Mouse (Mus musculus) skeletal muscle tissue, adult 2 months (tissue): ENCODE results near the gene Lrrn2.
A peak's percentile ranks its signal among the peaks of the same experiment; 100 is the strongest.
"Not testable (repeated sequence)": the region's sequence is repeated elsewhere in the genome, so short reads cannot be mapped to it uniquely, and the experiment has no call there.

ENCODE experiments used
- DNase-seq: peaks from one replicate; pipeline ENCODE4 v3.0.0-alpha.2; 2012; ENCODE audit warnings: low read depth, low spot score

Lrrn2 gene

GRCm38 (mm10) chr1:132928907-132929250 lies 48.8 kb downstream of the Lrrn2 start:
- no peak for DNase-seq

DNA sequence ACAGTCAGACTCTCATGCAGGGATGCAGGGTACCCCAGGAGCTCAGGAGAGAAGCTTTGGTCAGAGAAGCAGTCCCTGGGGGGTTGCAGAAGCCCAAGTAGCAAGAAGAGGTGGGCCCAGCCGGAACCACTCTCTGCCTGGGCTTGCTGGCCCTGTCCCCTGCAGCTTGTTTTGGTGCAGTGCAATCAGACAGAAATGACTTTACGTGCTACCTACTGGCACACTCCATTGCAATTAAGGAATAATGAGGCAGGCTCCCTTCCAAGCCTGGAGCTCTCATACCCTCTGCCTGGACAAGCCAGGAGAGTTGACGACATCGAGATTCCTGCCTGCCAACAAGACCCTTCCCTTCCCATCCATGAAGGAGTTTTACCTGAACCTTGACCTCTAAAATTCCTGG lies 50.2 kb downstream of the Lrrn2 start:
- no peak for DNase-seq

DNA sequence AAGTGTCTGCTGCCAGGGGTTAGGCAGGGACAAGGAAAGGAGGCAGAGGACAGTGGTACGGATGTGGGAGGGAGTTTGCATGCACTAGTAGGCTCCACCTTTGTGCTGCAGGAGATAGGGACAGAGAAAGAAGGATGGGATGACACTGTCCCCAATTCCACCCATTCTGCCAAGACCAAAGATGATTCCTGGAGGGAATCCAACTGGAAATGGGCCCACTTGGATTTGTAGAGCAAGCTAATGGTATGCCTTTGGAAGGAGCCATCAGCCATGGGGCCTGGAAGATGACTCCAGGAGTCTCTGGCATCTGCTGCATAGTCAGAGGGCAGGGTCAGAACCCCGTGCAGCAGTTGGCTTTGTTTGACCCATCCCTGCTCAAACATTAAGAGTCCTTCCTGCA lies 52.3 kb downstream of the Lrrn2 start:
- DNase-seq = no peak

DNA sequence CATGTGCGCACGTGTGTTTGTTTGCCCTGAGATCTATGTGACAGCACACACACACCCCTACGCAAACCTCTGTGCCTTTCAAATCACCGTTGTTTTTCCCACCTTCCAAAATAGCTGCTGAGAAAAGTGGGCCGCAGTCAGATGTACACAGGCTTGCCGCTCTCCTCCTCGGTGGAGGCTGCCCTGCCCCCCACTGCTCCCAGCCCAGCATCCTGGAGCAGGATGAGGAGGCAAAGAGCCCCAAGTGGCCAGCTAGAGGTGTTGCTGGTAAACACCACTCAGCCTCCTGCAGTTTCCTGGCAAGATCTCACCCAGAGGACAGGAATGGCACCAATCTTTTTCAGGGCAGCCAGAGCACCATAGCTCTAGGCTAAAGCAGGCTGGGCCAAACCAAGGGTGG lies 54.8 kb downstream of the Lrrn2 start:
- no peak for DNase-seq

- DNase-seq = peak; percentile 11
Measured at GRCm38 (mm10) chr1:132937296-132938030, 57.4 kb downstream of the Lrrn2 start.

DNA sequence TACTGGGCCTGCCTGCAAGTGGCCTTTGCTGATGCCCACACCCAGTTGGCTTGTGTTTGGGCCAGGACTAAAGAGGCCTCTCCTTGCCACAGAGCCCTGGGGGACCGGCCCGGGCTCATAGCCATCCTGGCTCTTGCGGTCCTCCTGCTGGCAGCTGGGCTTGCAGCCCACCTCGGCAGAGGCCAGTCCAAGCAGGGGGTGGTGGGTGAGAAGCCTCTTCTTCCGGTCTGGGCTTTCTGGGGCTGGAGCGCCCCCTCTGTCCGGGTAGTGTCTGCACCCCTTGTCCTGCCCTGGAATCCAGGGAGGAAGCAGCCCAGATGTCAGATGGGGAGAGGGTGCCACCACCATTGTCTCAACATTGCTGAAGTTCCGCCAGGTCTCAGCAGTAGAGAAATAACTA lies 58.9 kb downstream of the Lrrn2 start:
- no peak for DNase-seq

- DNase-seq = peak; percentile 23
Measured at GRCm38 (mm10) chr1:132945826-132946225, 65.8 kb downstream of the Lrrn2 start.

DNA sequence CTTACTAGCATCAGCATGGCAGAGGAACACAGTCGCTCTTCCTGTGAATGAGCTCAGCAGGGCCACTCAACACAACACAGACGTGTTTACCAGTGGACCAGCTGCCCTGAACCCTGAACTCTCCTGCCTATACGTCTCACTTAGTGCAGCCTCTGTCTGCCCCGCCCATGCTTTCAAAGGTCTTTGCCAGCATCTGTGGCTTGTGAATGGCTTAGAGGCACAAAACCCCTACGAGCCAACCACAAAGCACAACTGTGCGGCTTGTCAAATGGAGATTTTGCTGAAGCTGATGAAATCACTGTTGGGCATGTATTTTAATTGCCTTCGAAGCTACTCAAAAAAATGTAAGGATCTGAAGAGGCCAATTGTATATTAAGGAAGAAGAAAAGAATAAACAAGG lies 67.7 kb downstream of the Lrrn2 start:
- DNase-seq = no peak

DNA sequence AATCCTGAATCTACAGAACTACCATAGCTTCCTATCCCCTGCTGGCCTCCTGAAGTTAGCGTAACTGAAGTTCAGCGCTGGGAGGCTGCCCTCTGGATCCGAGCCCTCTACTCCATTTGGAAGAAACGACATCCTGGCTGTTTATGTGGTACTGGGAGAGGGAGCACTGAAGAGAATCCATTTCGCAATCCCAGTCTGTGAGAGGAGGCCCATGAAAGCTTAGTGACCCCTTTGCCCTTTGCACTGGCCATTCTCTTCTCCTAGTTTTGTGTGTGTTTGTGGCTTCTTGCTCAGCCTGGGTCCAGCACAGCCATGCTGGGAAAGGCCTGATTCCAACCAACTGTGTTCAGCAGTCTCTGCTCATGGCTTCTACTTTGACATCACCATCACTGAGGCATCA lies 76.7 kb downstream of the Lrrn2 start:
- no peak for DNase-seq

GRCm38 (mm10) chr1:132961751-132962150 lies 81.7 kb downstream of the Lrrn2 start:
- no peak for DNase-seq

DNA sequence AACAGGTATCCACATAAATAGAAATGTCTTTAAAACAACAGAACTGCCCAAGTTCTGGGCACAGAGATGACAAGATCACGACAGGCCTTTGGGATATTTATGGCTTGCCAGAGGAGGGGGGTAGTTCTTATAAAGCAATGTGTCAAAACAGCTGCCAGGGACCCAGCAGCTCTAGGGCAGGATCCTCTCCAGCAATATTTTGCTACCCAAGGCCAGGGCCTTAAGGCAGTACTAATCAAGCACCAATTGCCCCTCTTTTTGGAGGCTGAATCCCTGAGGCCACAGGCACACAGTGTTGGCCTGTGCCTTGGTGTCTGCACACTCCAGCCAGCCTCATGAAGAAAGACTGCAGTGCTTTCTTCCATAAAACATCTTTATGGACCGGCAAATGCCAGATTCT lies 84.0 kb downstream of the Lrrn2 start:
- no peak for DNase-seq

DNA sequence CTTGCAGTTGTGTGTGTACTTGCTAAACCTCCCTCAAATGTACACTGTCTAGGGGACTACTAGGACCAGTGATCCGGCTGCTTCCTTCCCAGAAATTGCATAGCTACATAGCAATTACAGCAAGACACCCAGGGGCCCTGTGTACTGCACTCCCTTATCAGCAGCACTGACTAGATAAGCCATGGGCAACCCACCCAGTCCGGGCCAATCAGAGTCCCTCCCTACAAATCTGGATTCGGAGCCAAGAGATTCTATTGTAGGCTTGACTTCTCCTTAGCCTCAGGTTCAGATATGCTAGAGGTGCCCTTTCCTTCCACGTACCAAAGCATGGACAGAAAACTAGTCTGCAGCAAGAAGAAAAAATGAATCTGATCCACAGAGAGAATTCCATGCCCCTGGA lies 84.6 kb downstream of the Lrrn2 start:
- DNase-seq = no peak

DNA sequence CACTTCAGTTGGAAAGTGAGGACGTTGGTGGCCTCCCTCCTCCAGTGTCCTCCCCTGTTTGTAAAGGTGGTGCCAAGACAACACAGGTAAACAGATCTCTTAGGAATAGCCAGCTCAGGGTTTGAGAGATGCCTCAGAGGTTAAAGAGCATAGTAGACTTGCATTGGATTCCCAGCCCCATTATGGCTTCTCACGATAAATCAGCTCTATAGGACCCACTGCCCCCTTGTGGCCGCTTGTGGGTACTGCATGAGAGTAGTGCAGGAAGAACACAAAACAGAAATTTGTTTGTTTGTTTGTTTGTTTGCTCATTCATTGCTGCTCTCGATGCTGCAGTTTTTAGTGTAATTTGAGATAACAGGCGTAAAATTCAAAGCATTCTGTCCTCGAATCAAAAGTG lies 88.6 kb downstream of the Lrrn2 start:
- DNase-seq = peak; percentile 19

- no peak for DNase-seq
Measured at GRCm38 (mm10) chr1:132977402-132977801, 97.3 kb downstream of the Lrrn2 start.

GRCm38 (mm10) chr1:132981232-132981631 lies 101.2 kb downstream of the Lrrn2 start:
- DNase-seq = no peak

DNA sequence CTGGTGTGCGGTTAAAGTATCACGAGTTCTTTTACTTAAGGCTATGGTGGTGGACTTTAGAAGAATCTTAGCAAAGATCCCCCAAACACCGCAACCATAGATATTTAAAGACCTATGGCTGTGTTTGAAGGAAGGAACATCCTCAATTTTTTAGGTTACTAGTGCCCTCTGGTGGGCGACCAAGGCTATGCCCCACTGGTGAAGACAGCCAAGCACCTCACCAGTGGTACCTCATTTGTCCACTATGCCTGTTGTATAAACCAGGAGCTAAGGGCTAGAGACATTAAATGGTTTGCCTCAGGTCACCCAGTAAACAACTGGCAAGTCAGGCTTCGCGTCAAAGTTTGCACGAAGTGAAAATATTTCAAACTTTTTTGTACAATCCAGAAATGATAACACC lies 102.7 kb downstream of the Lrrn2 start:
- DNase-seq = peak; percentile 27

GRCm38 (mm10) chr1:132988556-132989459 lies 108.7 kb downstream of the Lrrn2 start:
- DNase-seq = not testable (repeated sequence)
